Mouse (Mus musculus): ENCODE measurements around the gene Taar7e.

Taar7e gene

DNA sequence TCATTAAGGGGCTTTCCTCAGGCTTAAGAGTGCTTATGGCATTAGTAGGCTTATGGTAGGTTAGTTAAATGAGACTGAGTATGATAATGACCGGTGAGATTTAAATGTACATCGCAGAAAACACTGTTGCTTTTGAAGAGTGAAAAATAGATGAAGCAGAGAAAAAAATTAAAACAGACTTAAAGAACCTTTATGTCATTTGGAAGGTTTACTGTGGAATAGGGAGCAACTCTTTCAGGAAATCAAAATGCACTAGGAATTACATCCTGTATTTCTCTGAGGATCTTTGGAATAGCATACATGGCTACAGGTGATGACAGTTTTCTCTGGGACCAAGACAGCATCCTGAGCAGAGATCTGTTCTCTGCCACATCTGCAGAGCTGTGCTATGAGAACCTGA is at the start of gene Taar7e:
TSS of gene Taar7e (plus strand) at position 301 of the 400 bp plus-strand sequence.
- WGBS: 89% methylated on average over 2 of the region's 2 CpGs

- WGBS: 81% methylated on average over 3 of the region's 3 CpGs
Observed at GRCm38 (mm10) chr10:23993381-23993780, 44.0 kb upstream of the Taar7e start, which contains the start of gene Taar7a. Taar7a (minus strand) TSS chr10:23993481.

GRCm38 (mm10) chr10:23999639-24000038 is 37.8 kb upstream of the Taar7e start, which contains the start of gene Taar7b:
Taar7b (plus strand) TSS chr10:23999939.
- 85% methylated on average over 1 of the region's 1 CpGs for WGBS

DNA sequence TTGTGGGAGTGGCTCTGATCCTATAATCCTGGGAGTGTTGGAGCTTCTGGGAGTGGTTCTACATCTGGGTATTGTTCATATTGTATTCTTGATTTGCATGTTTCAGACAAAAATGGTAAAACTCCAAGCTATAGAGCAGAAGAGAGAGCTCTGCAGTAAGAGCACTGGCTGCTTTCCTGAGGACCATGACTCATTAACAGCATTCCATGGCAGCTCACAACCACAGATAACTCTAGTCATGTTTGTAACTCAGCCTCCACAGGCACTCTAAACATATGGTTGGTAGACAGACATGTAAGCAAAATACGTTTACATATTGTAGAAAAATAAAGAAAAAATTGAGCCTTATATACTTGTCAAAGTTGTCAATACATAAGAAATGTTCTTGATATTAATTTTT is 31.0 kb upstream of the Taar7e start:
- 50% methylated on average over 1 of the region's 1 CpGs for WGBS

- WGBS: 43% methylated on average over 2 of the region's 2 CpGs
Observed at GRCm38 (mm10) chr10:24007034-24007433, 30.4 kb upstream of the Taar7e start.

DNA sequence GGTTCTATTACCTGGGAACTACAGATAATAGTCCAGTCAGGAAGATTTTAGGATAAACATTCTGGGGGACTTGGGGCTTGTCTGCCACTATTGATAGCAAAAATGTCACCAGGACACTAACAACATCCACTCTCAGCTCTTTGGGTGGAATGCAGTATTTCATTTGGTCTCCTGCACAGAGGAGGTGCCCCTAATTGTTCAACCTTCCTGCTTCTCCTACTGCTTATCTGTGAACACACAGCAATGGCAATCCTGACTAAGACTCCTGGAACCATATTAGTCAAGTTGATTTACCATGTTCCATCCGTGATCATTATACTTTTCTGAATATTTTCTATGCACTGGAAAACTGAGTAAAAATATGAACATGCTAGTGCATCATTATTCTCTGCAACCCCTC is 29.3 kb upstream of the Taar7e start:
- WGBS: 93% methylated on average over 1 of the region's 1 CpGs

DNA sequence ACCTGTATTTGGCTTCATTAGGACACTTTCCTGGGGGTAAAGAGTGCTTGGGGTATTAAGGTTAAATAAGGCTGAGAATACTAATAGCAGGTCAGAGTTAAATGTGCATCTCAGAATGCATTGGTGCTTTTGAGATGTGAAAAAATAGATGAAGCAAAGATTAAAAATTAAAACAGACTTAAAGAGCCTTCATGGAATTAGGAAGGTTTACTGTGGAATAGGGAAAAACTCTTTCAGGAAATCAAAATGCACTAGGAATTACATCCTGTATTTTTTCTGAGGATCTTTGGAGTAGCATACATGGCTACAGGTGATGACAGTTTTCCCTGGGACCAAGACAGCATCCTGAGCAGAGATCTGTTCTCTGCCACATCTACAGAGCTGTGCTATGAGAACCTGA is 10.5 kb upstream of the Taar7e start, which contains the start of gene Taar7d:
TSS of gene Taar7d (plus strand) at position 301 of the 400 bp plus-strand sequence.

DNA sequence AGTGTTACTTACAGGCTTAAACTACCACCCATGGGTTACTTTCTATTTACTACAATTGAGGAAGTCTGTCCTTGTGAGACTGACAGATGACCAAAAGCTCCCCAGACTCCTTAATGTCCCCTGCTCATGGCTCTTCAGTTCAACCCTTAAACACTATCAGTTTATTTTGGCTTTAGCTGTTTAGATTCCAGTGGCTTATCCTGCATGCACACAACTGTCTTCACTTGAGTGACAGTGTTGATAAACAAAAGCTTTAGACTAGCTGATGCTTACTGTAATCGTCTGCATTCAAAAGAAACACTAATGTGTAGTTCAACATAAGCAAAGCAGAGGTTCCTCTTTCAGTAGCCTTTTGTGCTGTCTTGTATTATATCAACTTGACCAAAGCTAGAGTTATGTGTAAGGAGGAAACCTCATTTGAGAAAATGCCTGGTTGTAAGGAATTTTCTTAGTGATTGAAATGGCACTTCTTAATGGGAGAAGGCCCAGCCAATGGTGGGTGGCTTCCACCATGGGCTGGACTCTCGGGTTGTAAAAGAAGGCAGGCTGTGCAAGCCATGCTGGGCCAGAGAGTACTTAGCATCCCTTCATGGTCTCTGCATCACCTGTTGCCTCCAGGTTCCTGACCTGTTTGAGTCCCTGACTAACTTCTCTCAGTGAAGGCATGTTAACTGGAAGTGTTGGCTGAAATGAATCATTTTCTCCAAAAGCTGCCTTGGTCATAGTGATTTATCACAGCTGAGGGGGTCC is 2.9 kb downstream of the Taar7e start:
- 66% methylated on average over 2 of the region's 2 CpGs for WGBS

GRCm38 (mm10) chr10:24049210-24049609 is 11.8 kb downstream of the Taar7e start, which contains the start of gene Taar7f:
Taar7f (plus strand) TSS chr10:24049510.

DNA sequence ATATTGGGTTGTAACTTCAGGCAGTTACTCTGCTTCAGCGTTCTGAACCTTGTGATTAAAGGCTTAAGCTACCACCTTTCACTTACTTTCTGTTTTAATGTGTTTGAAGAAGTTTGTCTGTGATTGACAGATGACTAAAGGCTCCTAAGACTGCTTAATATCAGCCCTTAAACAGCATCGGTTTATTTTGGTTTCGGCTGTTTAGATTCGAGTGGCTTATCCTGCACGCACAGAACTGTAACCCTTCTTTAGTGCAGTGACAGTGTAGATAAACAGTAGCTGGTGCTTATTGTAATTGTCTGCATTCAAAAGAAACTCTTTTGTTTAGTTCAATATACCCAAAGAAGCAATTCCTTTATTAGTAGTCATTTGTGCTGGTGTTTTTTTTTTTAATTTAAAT is 14.6 kb downstream of the Taar7e start:
- 72% methylated on average over 5 of the region's 5 CpGs for WGBS

GRCm38 (mm10) chr10:24058986-24059385 is 21.6 kb downstream of the Taar7e start:
- 83% methylated on average over 3 of the region's 3 CpGs for WGBS

DNA sequence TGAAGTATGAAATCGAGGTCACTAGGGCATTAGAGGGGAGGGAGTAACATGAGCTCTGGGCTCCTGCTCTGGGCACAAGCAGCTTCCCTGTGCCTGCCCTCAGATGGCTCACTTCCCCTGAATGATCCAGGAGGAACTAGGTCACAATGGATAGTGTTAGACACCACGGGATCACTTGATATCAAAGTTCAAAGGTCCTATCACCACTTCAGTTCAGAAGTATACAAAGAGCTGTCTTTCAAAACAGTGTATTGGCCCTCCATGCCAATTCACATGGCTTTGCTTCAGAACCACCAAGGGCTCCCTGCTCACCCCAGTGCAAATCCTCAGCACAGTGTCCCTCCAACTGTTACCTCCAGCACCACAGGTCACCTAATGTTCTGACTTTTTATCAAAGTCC is 37.3 kb downstream of the Taar7e start:
- WGBS: 44% methylated on average over 2 of the region's 2 CpGs

DNA sequence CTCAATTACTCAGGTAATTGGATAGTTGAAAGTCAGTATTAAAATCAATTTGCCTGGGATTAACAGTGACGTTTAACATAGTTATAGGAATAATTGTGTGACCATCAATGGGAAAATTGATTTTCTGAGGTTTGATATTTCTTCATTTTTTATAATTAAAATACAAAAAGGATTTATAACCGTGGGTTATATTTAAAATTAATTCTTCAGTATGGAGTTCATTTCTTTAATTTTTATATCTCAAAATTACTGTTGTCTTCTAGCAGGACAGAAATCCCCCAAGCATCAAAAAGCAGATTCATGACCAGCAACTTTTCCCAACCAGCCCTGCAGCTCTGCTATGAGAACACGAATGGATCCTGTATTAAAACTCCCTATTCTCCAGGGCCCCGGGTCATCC is 38.8 kb downstream of the Taar7e start, which contains the start of gene Taar8a:
TSS of gene Taar8a (plus strand) at position 301 of the 400 bp plus-strand sequence.
- WGBS: 90% methylated on average over 2 of the region's 4 CpGs

DNA sequence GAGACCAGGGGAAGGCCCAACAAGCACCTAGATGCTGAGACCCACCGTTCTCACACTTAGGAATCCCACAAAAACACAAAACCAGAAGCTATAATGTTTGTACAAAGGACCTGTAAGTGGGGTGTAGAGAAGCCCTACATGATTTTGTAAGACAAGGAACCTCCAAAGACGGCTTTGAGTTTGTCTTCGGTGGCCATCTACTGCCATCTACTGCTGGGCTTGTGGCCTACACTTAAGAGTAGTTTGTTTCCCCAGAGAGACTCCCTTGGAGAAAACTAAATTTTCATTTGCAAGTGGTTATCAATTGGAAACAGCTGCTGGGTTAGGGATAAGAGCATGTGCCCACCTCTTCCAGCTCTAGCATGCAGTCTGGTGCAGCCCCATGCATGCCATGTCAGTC is 42.8 kb downstream of the Taar7e start:
- 39% methylated on average over 3 of the region's 3 CpGs for WGBS

- 66% methylated on average over 5 of the region's 5 CpGs for WGBS
Observed at GRCm38 (mm10) chr10:24085936-24086335, 48.5 kb downstream of the Taar7e start.

DNA sequence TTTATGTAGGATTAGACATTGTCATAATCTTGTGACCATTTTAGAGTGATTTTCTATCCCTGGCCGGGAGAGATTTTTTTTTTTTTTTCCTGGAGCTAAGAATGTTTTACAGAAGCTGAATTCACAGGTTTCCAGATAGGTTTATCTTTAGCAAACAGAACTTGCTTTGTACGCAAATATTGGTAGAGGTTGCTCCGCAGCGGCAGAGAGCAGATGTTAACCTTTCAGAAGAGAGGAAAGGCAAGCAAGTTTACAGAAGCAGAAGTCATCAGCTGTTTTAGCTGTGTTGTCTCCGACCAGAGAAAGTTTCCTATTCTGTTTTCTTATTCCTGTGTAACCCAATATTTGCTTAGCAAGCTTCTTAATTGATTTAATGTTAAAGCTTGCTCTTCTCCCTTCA is 49.1 kb downstream of the Taar7e start:
- WGBS: 75% methylated on average over 5 of the region's 5 CpGs

DNA sequence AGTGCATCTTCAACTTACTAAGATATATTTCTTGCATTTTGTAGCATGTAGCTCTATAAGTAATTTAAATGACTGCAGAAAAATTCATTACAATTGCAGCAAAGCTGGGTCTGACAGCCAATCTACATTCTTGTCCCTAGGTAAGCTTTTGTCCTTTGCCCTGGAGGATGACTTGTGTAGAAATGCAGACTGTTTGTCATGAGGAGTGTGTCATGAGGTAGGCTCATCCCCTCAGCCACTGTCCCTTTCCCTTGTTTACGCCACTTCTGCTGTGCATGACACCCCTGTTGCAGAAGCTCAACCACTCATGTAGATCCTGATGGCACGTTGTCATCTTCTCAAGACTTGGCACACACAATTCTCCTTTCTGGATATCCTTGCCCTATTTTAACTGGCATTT is 49.8 kb downstream of the Taar7e start:
- WGBS: 81% methylated on average over 2 of the region's 2 CpGs
